ENCODE assay signal across 18 mouse cellular contexts in genomic region chr15:97280131-97280530, GRCm38 (mm10). TPM values are rescaled to one million over a fixed set of nuclear protein-coding genes. Genes with fewer than 3 reads are reported as not detected.
"Had no signal": no experiment of that assay in that cellular context is flagged by ENCODE, and none has a peak within 500 bp of the region (broad histone marks: within the 10 kb centered on the region; RNA-seq: fewer than 3 reads in every experiment).

No protein-coding gene starts in this region.

- ATAC-seq: liver, postnatal 0 days; lung, postnatal 0 days; midbrain, embryonic 16.5 days had no signal

- H3K9me3 ChIP-seq: lung, embryonic 15.5 days; megakaryocyte, embryonic 14.5 days; midbrain, embryonic 12.5 days; neural tube, embryonic 12.5 days; stomach, embryonic 15.5 days had no signal

- H3K4me1 ChIP-seq: megakaryocyte, embryonic 14.5 days had no signal

- H3K27me3 ChIP-seq: lung, embryonic 15.5 days; midbrain, embryonic 12.5 days; neural tube, embryonic 12.5 days; stomach, embryonic 15.5 days had no signal

- H3K27ac ChIP-seq: lung, embryonic 15.5 days; macrophage; midbrain, embryonic 12.5 days; neural tube, embryonic 12.5 days; stomach, embryonic 15.5 days; stomach, postnatal 0 days had no signal

- H3K4me3 ChIP-seq: lung, embryonic 15.5 days; megakaryocyte, embryonic 14.5 days; midbrain, embryonic 12.5 days; neural tube, embryonic 12.5 days; stomach, embryonic 15.5 days had no signal

- H3K9ac ChIP-seq: liver, postnatal 0 days; lung, embryonic 15.5 days; midbrain, embryonic 12.5 days; neural tube, embryonic 12.5 days; stomach, embryonic 15.5 days had no signal

- DNase-seq: liver, postnatal 0 days; lung, adult 2 months; lung, postnatal 14 days; lung, postnatal 36 days; midbrain, embryonic 14.5 days; right cerebral cortex, postnatal 14 days; thymus, adult 2 months; thymus, postnatal 25 days; thymus, postnatal 4 days had no signal

- H3K4me2 ChIP-seq: lung, embryonic 15.5 days; midbrain, embryonic 12.5 days; neural tube, embryonic 12.5 days; stomach, embryonic 15.5 days had no signal

- H3K36me3 ChIP-seq: lung, embryonic 15.5 days; midbrain, embryonic 12.5 days; neural tube, embryonic 12.5 days; stomach, embryonic 15.5 days had no signal

RNA-seq across cellular contexts. Expression of gene Amigo2, which starts 33.0 kb away (rescaled TPM):
- polyA plus RNA-seq: macrophage had no signal
